Mouse (Mus musculus) E14TG2a.4 (cell line): ENCODE data around the gene Lpp.

Source experiments
- CTCF ChIP-seq: conservative IDR thresholded peaks from 2 replicates; pipeline ENCODE4 v1.5.1; 2014; ENCODE audit warnings: low read length
- NANOG ChIP-seq: IDR thresholded peaks from 2 replicates; pipeline ENCODE4 v1.6.1; 2014; ENCODE audit warnings: borderline replicate concordance, low read length, mixed read lengths

- no peak for TF ChIP-seq NANOG
- TF ChIP-seq CTCF, result no peak
These were observed 57.8 kb downstream of the Lpp start for GRCm38 (mm10) chr16:24451123-24451522.
